Mouse (Mus musculus) embryonic facial prominence, embryonic 11.5 days (tissue): ENCODE results near the gene Gm813. TPM values are rescaled to one million over a fixed set of nuclear protein-coding genes. Genes with fewer than 3 reads are reported as not detected.

ENCODE experiments used
- ATAC-seq: fragments of 200-750 bp; cut with Nextera tagmentation; replicated peaks from 2 replicates; pipeline ENCODE4 v1.8.0; 2017; ENCODE audit warnings: low read depth; ENCODE audit not compliant: insufficient number of reproducible peaks, low FRiP score, low TSS enrichment
- DNase-seq: peaks from one replicate; pipeline ENCODE4 v3.0.0-alpha.2; 2015; ENCODE audit warnings: low spot score
- H3K27ac ChIP-seq: fragments of 300-500 bp; sonication (generic); replicated peaks from 2 replicates; pipeline ENCODE4 v1.5.1; 2014; ENCODE audit warnings: mild to moderate bottlenecking, low read depth, low read length, control low read depth
- H3K27me3 ChIP-seq: fragments of 300-500 bp; sonication (generic); 2 replicates; pipeline ENCODE4 v1.6.1; 2014; ENCODE audit warnings: mild to moderate bottlenecking, low read length, moderate library complexity, mixed read lengths; ENCODE audit not compliant: control insufficient read depth, insufficient read depth
- H3K36me3 ChIP-seq: fragments of 300-500 bp; sonication (generic); replicated peaks from 2 replicates; pipeline ENCODE4 v1.6.1; 2014; ENCODE audit warnings: low read depth, mild to moderate bottlenecking, low read length, moderate library complexity, mixed read lengths; ENCODE audit not compliant: control insufficient read depth, insufficient read depth
- H3K4me1 ChIP-seq: fragments of 300-500 bp; sonication (generic); 2 replicates; pipeline ENCODE4 v1.6.1; 2014; ENCODE audit warnings: low read length, mixed read lengths; ENCODE audit not compliant: control insufficient read depth, insufficient read depth
- H3K4me2 ChIP-seq: fragments of 300-500 bp; sonication (generic); 2 replicates; pipeline ENCODE4 v1.6.1; 2014; ENCODE audit warnings: low read depth, mild to moderate bottlenecking, control low read depth, low read length, moderate library complexity
- H3K4me3 ChIP-seq: fragments of 300-500 bp; sonication (generic); 2 replicates; pipeline ENCODE4 v1.5.1; 2014; ENCODE audit warnings: low read depth, low read length, control low read depth
- H3K9ac ChIP-seq: fragments of 300-500 bp; sonication (generic); replicated peaks from 2 replicates; pipeline ENCODE4 v1.6.1; 2014; ENCODE audit warnings: mild to moderate bottlenecking, control low read depth, low read length
- H3K9me3 ChIP-seq: fragments of 300-500 bp; sonication (generic); replicated peaks from 2 replicates; pipeline ENCODE4 v1.6.1; 2016; ENCODE audit warnings: mild to moderate bottlenecking, low read length, inconsistent platforms, mixed read lengths; ENCODE audit not compliant: control insufficient read depth
- WGBS: fragments of 180-500 bp; shearing (Covaris S2); extraction: QIAGEN DNeasy Blood & Tissue Kit; methylation state at CpG from one replicate; pipeline ENCODE4 v1.1.7; 2014; 5-methylcytosine and 5-hydroxymethylcytosine counted together
- polyA plus RNA-seq: library from polyadenylated mRNA; unstranded; fragments of >200 nt; fragmentation: Nextera tagmentation; extraction: Ambion mirVana; gene quantifications from 2 replicates; pipeline ENCODE4 v1.2.1, GENCODE M21; 2014

The Gm813 gene
- polyA plus RNA-seq, 1 experiment from 2014 or later = not detected

GRCm38 (mm10) chr16:58628336-58628680 lies 11.5 kb upstream of the Gm813 start:
- Histone ChIP-seq H3K4me2 (no peak overlapping the region), H3K9ac (no peak overlapping the region), H3K4me1 (no peaks in the 10 kb centered on the region), H3K27me3 (no peaks in the 10 kb centered on the region), H3K36me3 (no peaks in the 10 kb centered on the region), H3K4me3 (no peak overlapping the region), H3K9me3 (no peaks in the 10 kb centered on the region), H3K27ac (no peak overlapping the region)
- DNase-seq (no peak), ATAC-seq (no peak)
- WGBS = 94% methylated on average over 2 of the region's 2 CpGs

GRCm38 (mm10) chr16:58627597-58628335 lies 11.0 kb upstream of the Gm813 start:
- no peak overlapping the region for H3K9ac ChIP-seq
- DNase-seq = no peak
- H3K9me3 ChIP-seq = no peaks in the 10 kb centered on the region
- no peak overlapping the region for H3K4me3 ChIP-seq
- H3K27me3 ChIP-seq = no peaks in the 10 kb centered on the region
- 87% methylated on average over 4 of the region's 4 CpGs for WGBS
- no peaks in the 10 kb centered on the region for H3K36me3 ChIP-seq
- no peak for ATAC-seq
- no peaks in the 10 kb centered on the region for H3K4me1 ChIP-seq
- H3K4me2 ChIP-seq = no peak overlapping the region
- no peak overlapping the region for H3K27ac ChIP-seq

- no peak overlapping the region for H3K4me2 ChIP-seq
- H3K27me3 ChIP-seq = no peaks in the 10 kb centered on the region
- DNase-seq = peak; percentile 56
- no peak overlapping the region for H3K27ac ChIP-seq
- H3K9ac ChIP-seq = no peak overlapping the region
- no peak for ATAC-seq
- H3K36me3 ChIP-seq = no peaks in the 10 kb centered on the region
- H3K4me1 ChIP-seq = no peaks in the 10 kb centered on the region
- H3K9me3 ChIP-seq = no peaks in the 10 kb centered on the region
- no peak overlapping the region for H3K4me3 ChIP-seq
- 84% methylated on average over 6 of the region's 6 CpGs for WGBS
Measured at GRCm38 (mm10) chr16:58623944-58624343, 7.2 kb upstream of the Gm813 start.

- DNase-seq (no peak), ATAC-seq (no peak)
- H3K36me3 ChIP-seq = no peaks in the 10 kb centered on the region
- no peak overlapping the region for H3K4me3 ChIP-seq
- WGBS = 70% methylated on average over 4 of the region's 4 CpGs
- no peaks in the 10 kb centered on the region for H3K4me1 ChIP-seq
- no peak overlapping the region for H3K9ac ChIP-seq
- H3K4me2 ChIP-seq = no peak overlapping the region
- H3K27ac ChIP-seq = no peak overlapping the region
- no peaks in the 10 kb centered on the region for H3K27me3 ChIP-seq
- no peaks in the 10 kb centered on the region for H3K9me3 ChIP-seq
Measured at GRCm38 (mm10) chr16:58623114-58623513, 6.3 kb upstream of the Gm813 start.

- Histone ChIP-seq H3K4me1 (no peaks in the 10 kb centered on the region), H3K27ac (no peak overlapping the region)
- no peak for ATAC-seq
Measured at GRCm38 (mm10) chr16:58622377-58622776, 5.6 kb upstream of the Gm813 start.

GRCm38 (mm10) chr16:58617346-58617745 lies 568 bp upstream of the Gm813 start:
- Histone ChIP-seq H3K9me3 (no peaks in the 10 kb centered on the region), H3K36me3 (no peaks in the 10 kb centered on the region), H3K4me2 (no peak overlapping the region), H3K4me3 (no peak overlapping the region), H3K9ac (no peak overlapping the region), H3K27me3 (no peaks in the 10 kb centered on the region), H3K27ac (no peak overlapping the region), H3K4me1 (no peaks in the 10 kb centered on the region)
- DNase-seq (no peak), ATAC-seq (no peak)

More at GRCm38 (mm10) chr16:58622377-58622776, 5.6 kb upstream of the Gm813 start:
- no peak overlapping the region for H3K9ac ChIP-seq
- H3K27me3 ChIP-seq = no peaks in the 10 kb centered on the region
- H3K4me3 ChIP-seq = no peak overlapping the region
- no peaks in the 10 kb centered on the region for H3K9me3 ChIP-seq
- WGBS = 90% methylated on average over 3 of the region's 3 CpGs
- no peak overlapping the region for H3K4me2 ChIP-seq
- DNase-seq = no peak
- no peaks in the 10 kb centered on the region for H3K36me3 ChIP-seq

- no peak overlapping the region for H3K27ac ChIP-seq
- no peaks in the 10 kb centered on the region for H3K27me3 ChIP-seq
- DNase-seq (no peak), ATAC-seq (no peak)
- H3K4me2 ChIP-seq = no peak overlapping the region
- H3K9me3 ChIP-seq = no peaks in the 10 kb centered on the region
- H3K4me1 ChIP-seq = no peaks in the 10 kb centered on the region
- H3K36me3 ChIP-seq = no peaks in the 10 kb centered on the region
- no peak overlapping the region for H3K4me3 ChIP-seq
- 86% methylated on average over 3 of the region's 3 CpGs for WGBS
- no peak overlapping the region for H3K9ac ChIP-seq
Measured at GRCm38 (mm10) chr16:58612969-58613368, 3.8 kb downstream of the Gm813 start.

- no peak overlapping the region for H3K4me2 ChIP-seq
- no peaks in the 10 kb centered on the region for H3K9me3 ChIP-seq
- DNase-seq = peak; percentile 32
- H3K4me1 ChIP-seq = no peaks in the 10 kb centered on the region
- no peak overlapping the region for H3K4me3 ChIP-seq
- H3K27ac ChIP-seq = no peak overlapping the region
- H3K9ac ChIP-seq = no peak overlapping the region
- H3K27me3 ChIP-seq = no peaks in the 10 kb centered on the region
- no peaks in the 10 kb centered on the region for H3K36me3 ChIP-seq
- peak; percentile 65; the same call in 1 of the 2 replicates for ATAC-seq
- 36% methylated on average over 5 of the region's 5 CpGs for WGBS
Measured at GRCm38 (mm10) chr16:58607101-58607500, 9.7 kb downstream of the Gm813 start.
